Mouse (Mus musculus): ENCODE measurements around the gene Pla2g4e. TPM values are rescaled to one million over a fixed set of nuclear protein-coding genes. Genes with fewer than 3 reads are reported as not detected.

Pla2g4e gene
- total and polyA plus RNA-seq, 2 experiments from 2014 or later, result 1.6 to 2.9 TPM

DNA sequence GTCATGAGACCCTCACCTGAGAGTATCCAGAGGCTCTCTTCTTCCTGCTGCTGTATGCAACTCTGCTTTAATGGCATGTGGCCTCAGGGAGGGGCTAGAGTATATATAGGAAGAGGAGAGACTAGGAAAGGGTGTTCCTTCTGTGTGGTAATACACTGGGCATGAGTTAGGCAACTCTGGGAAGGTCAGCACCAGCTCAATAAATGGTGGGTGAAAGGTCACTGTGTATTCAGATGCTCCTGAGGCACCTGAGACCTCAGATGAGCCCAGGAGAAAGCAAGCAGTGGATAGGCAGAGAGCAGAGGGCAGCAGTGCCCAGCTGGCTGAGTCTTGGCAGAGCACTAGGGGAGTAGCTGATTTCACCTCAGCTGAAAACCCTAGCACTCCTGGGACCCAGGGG is 39.6 kb upstream of the Pla2g4e start:
- TF ChIP-seq CTCF (IDR thresholded peaks at IDR 0.05; ENCODE audit: low read depth) (no peak), EP300 (IDR thresholded peaks at IDR 0.05; ENCODE audit: low read depth) (no peak)
- H3K4me3 ChIP-seq (ENCODE audit: low read depth, low read length), result no peak overlapping the region
- no peaks in the 10 kb centered on the region for H3K27me3 ChIP-seq (ENCODE audit: control insufficient read depth, insufficient read depth, low read length)
- DNase-seq (ENCODE audit: low spot score) (no peak), ATAC-seq (ENCODE audit: insufficient read depth, low read depth) (no peak)
- H3K27ac ChIP-seq (ENCODE audit: low read depth), result no peak overlapping the region
- H3K9ac ChIP-seq (replicated peaks; ENCODE audit: low read depth, low read length), result no peak overlapping the region
- no peak overlapping the region for H3K4me2 ChIP-seq (ENCODE audit: low read depth, low read length)
- H3K36me3 ChIP-seq (replicated peaks; ENCODE audit: control insufficient read depth, insufficient read depth, low read length), result no peaks in the 10 kb centered on the region
- no peaks in the 10 kb centered on the region for H3K4me1 ChIP-seq (ENCODE audit: control insufficient read depth, insufficient read depth)
- no peaks in the 10 kb centered on the region for H3K9me3 ChIP-seq (replicated peaks; ENCODE audit: control insufficient read depth, low read length)

DNA sequence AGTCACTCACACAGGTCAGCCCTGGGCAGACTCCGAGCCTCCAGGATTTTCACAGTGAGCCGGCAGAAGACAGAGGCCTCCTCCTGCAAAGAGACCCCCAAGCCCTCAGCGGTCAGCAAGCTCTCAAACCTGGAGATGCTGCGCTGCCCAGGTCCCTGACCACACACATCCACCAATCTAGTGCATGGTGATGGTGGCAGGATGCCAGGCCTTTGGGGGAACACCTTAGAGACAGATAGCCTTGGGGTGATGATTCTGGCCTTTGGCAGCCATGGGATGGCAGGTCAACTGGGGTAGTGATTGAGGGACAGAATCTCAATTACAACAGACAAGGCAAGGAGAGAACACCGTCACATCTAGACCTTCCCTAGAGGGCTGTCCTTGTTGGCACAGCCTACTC is 39.0 kb upstream of the Pla2g4e start:
- DNase-seq (ENCODE audit: low spot score), result no peak
- no peaks in the 10 kb centered on the region for H3K9me3 ChIP-seq (replicated peaks; ENCODE audit: control insufficient read depth, low read length)
- no peak overlapping the region for H3K4me3 ChIP-seq (ENCODE audit: low read depth, low read length)
- H3K4me1 ChIP-seq (ENCODE audit: control insufficient read depth, insufficient read depth), result no peaks in the 10 kb centered on the region
- no peaks in the 10 kb centered on the region for H3K36me3 ChIP-seq (replicated peaks; ENCODE audit: control insufficient read depth, insufficient read depth, low read length)
- 79% methylated on average over 5 of the region's 5 CpGs for WGBS
- no peaks in the 10 kb centered on the region for H3K27me3 ChIP-seq (ENCODE audit: control insufficient read depth, insufficient read depth, low read length)
- ATAC-seq (ENCODE audit: insufficient read depth, low read depth), result no peak
- no peak overlapping the region for H3K4me2 ChIP-seq (ENCODE audit: low read depth, low read length)
- no peak overlapping the region for H3K9ac ChIP-seq (replicated peaks; ENCODE audit: low read depth, low read length)
- H3K27ac ChIP-seq (ENCODE audit: low read depth), result no peak overlapping the region
- TF ChIP-seq CTCF (IDR thresholded peaks at IDR 0.05; ENCODE audit: low read depth) (no peak), EP300 (IDR thresholded peaks at IDR 0.05; ENCODE audit: low read depth) (no peak)

DNA sequence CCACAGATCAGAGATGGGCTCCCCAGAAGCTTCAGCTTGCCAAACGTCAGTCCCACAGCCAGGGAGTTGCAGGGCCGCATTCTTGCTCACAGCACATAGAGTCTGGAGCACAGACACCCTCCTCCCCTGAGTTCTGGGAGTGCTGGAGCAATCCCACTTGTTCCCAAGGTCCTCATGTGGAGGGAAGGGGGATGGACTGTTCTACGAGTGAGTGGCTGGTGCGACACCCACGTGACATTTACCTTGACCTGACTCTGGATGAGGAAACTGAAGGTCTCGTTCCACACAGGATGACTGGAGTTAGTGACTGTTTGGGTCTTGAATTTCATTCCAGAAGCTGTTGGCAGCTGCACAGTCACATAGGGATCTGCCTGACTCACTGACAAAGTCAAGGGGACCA is 38.4 kb upstream of the Pla2g4e start:
- Histone ChIP-seq H3K4me3 (ENCODE audit: low read depth, low read length) (no peak overlapping the region), H3K9me3 (replicated peaks; ENCODE audit: control insufficient read depth, low read length) (no peaks in the 10 kb centered on the region), H3K27ac (ENCODE audit: low read depth) (no peak overlapping the region), H3K4me1 (ENCODE audit: control insufficient read depth, insufficient read depth) (no peaks in the 10 kb centered on the region), H3K4me2 (ENCODE audit: low read depth, low read length) (no peak overlapping the region), H3K27me3 (ENCODE audit: control insufficient read depth, insufficient read depth, low read length) (no peaks in the 10 kb centered on the region), H3K36me3 (replicated peaks; ENCODE audit: control insufficient read depth, insufficient read depth, low read length) (no peaks in the 10 kb centered on the region), H3K9ac (replicated peaks; ENCODE audit: low read depth, low read length) (no peak overlapping the region)
- no peak for ATAC-seq (ENCODE audit: insufficient read depth, low read depth)
- TF ChIP-seq EP300 (IDR thresholded peaks at IDR 0.05; ENCODE audit: low read depth), result no peak
- no peak for TF ChIP-seq CTCF (IDR thresholded peaks at IDR 0.05; ENCODE audit: low read depth)
- no peak for DNase-seq (ENCODE audit: low spot score)
- WGBS, result 40% methylated on average over 6 of the region's 6 CpGs

DNA sequence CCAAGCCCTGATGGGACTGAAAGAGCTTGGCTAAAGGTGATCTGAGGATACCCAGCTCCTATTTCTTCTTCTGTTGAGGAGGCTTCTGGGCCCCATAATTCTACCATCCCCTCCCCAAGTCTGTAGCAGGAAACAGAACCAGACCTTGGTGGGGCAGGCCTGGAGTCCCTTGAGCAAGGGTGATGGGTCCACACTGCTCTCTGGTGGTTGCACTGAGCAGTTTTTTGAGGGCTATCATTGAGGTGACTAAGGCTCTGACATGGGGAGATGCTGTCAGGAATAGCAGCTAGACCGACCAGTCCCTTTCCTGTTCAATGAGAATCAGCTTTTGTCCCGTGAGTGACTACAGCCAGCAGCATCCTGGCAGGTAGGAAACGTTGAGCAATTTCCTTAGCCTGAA is 36.1 kb upstream of the Pla2g4e start:
- Histone ChIP-seq H3K27ac (ENCODE audit: low read depth) (no peak overlapping the region), H3K36me3 (replicated peaks; ENCODE audit: control insufficient read depth, insufficient read depth, low read length) (no peaks in the 10 kb centered on the region), H3K4me1 (ENCODE audit: control insufficient read depth, insufficient read depth) (no peaks in the 10 kb centered on the region), H3K9me3 (replicated peaks; ENCODE audit: control insufficient read depth, low read length) (no peaks in the 10 kb centered on the region), H3K4me3 (ENCODE audit: low read depth, low read length) (no peak overlapping the region), H3K27me3 (ENCODE audit: control insufficient read depth, insufficient read depth, low read length) (no peaks in the 10 kb centered on the region), H3K9ac (replicated peaks; ENCODE audit: low read depth, low read length) (no peak overlapping the region), H3K4me2 (ENCODE audit: low read depth, low read length) (no peak overlapping the region)
- no peak for DNase-seq (ENCODE audit: low spot score)
- no peak for TF ChIP-seq EP300 (IDR thresholded peaks at IDR 0.05; ENCODE audit: low read depth)
- TF ChIP-seq CTCF (IDR thresholded peaks at IDR 0.05; ENCODE audit: low read depth), result peak; percentile 46
- 34% methylated on average over 3 of the region's 3 CpGs for WGBS
- no peak for ATAC-seq (ENCODE audit: insufficient read depth, low read depth)

DNA sequence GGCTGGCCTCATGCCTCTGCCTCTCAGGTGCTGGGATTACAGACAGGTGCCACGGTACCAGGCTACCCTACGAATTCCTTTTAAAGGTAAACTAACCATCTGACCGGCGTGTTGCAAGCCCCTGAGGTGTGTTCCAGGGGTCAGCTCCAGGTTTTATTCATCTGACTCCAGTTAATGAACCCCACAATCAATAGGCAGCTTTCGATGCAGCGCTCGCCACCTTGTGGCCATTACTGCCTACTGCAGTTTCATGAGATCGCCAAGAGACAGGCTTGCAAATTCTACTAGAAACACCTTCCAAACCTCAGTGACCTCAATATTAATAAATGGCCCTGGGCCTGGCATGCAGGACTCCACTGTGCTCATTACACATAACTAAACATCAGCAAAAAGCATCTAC is 34.8 kb upstream of the Pla2g4e start:
- no peak for TF ChIP-seq EP300 (IDR thresholded peaks at IDR 0.05; ENCODE audit: low read depth)
- TF ChIP-seq CTCF (IDR thresholded peaks at IDR 0.05; ENCODE audit: low read depth), result peak; percentile 72
- 14% methylated on average over 8 of the region's 8 CpGs for WGBS
- Histone ChIP-seq H3K4me1 (ENCODE audit: control insufficient read depth, insufficient read depth) (no peaks in the 10 kb centered on the region), H3K4me3 (ENCODE audit: low read depth, low read length) (no peak overlapping the region), H3K9me3 (replicated peaks; ENCODE audit: control insufficient read depth, low read length) (no peaks in the 10 kb centered on the region), H3K27ac (ENCODE audit: low read depth) (no peak overlapping the region), H3K9ac (replicated peaks; ENCODE audit: low read depth, low read length) (no peak overlapping the region), H3K27me3 (ENCODE audit: control insufficient read depth, insufficient read depth, low read length) (no peaks in the 10 kb centered on the region), H3K4me2 (ENCODE audit: low read depth, low read length) (no peak overlapping the region), H3K36me3 (replicated peaks; ENCODE audit: control insufficient read depth, insufficient read depth, low read length) (no peaks in the 10 kb centered on the region)
- DNase-seq (ENCODE audit: low spot score), result no peak
- ATAC-seq (ENCODE audit: insufficient read depth, low read depth), result no peak

DNA sequence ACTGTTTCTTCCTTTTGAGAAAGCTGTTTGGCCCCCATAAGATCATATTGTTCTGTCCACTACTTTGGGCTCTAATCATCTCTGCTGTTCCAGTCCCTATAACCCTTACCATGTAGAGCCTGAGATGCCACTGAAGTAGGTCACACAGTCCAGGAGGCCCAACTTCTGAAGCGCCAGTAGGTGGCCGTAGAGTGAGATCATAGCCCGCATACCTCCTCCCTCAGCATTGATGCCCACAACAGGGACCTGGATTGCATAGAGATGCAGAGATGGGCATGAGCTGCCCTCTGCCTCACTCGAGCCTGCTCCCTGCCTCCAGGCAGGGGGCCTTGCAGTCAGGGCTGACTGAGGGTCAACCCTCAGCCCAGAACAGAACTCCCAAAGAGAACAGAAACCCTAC is 31.8 kb upstream of the Pla2g4e start:
- no peaks in the 10 kb centered on the region for H3K9me3 ChIP-seq (replicated peaks; ENCODE audit: control insufficient read depth, low read length)
- no peak overlapping the region for H3K4me2 ChIP-seq (ENCODE audit: low read depth, low read length)
- no peaks in the 10 kb centered on the region for H3K4me1 ChIP-seq (ENCODE audit: control insufficient read depth, insufficient read depth)
- ATAC-seq (ENCODE audit: insufficient read depth, low read depth) (no peak), DNase-seq (ENCODE audit: low spot score) (no peak)
- H3K27ac ChIP-seq (ENCODE audit: low read depth), result no peak overlapping the region
- H3K9ac ChIP-seq (replicated peaks; ENCODE audit: low read depth, low read length), result no peak overlapping the region
- H3K27me3 ChIP-seq (ENCODE audit: control insufficient read depth, insufficient read depth, low read length), result no peaks in the 10 kb centered on the region
- TF ChIP-seq CTCF (IDR thresholded peaks at IDR 0.05; ENCODE audit: low read depth) (no peak), EP300 (IDR thresholded peaks at IDR 0.05; ENCODE audit: low read depth) (no peak)
- H3K4me3 ChIP-seq (ENCODE audit: low read depth, low read length), result no peak overlapping the region
- 75% methylated on average over 4 of the region's 4 CpGs for WGBS
- H3K36me3 ChIP-seq (replicated peaks; ENCODE audit: control insufficient read depth, insufficient read depth, low read length), result no peaks in the 10 kb centered on the region
